Mouse (Mus musculus) mouse embryonic stem cell (cell line): Measurements from ENCODE around the gene Gipc3.

Source experiments
- in situ Hi-C, 2 experiments: fragments of 300-500 bp; cut with MboI; formaldehyde crosslinking; loops; 1 replicate in 1 of 2; 3 replicates in 1 of 2; pipeline ENCODE4 v1.14.3; 2019 to 2020; ENCODE audit warnings: low sequenced_read_pairs in 2 of 2, low pct_unique_long_range_greater_than_20kb in 1 of 2, mixed read lengths in 1 of 2; ENCODE audit not compliant: unreplicated experiment in 1 of 2

The Gipc3 gene

DNA sequence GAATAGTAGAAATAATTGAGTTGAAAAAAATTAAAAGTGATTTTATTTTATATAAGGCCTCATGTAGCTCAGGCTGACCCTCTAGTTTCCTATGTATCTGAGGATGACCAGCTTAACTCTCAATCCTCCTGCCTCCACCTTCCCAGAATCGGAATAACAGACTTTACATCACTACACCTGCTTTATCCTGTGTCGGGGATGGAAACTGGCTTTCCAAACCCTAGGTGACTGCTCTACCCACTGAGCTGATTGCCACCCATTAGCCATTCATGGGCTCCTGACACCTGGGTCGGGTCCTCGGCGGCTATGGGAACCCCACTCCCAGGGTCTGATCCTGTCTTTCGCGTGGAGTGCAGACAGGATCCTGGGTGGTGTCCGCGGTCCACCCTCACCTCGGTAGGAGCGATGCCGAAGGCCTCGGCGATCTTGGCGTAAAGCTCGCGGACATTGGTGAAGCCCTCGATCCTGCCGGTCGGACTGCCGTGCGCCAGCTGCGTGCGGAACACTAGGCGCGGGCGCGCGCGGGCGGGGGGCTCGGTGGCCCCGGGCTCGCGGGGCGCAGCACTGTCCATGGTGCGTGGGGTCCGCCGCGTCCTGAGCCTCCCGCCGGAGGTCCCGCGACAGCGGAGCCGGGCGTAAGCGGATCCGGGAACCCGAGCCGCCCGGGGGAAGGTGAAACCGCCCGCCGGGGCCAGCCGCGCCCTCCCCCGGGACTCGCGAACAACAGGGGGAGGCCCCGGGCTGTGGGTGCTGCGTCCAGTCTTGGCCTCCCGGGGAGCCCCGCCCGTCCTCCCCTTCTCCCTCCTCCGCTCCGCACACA is at the start of gene Gipc3:
Gene Gipc3, minus strand, starts transcription at position 581 of the 820 bp plus-strand sequence.
- in situ Hi-C loops: loop anchor here (5.0 to 10.0 kb wide), 3 partner anchors 56 to 138 kb away; partner anchors contain the start of gene Nmrk2 (in 1 of the 2)

DNA sequence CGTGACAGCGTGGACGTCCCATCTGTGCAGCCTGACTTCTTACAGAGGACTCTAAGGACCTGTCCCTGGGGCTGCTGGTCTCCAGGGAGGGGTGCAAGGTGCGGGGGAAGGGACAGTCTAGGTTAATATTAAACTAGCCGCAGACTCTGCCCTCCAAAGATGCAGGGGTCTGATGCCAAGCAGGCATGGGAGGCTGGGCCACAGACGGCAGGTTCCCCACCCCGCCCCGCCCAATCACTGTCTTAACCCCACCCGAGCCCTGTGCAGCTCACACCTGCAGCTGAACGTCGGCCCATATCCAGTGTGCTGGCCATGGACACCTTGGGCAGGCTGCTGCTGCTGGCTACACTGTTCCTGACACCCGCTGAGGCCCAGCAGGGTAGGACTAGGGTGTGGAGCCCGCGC is 49.7 kb upstream of the Gipc3 start, which contains the start of gene Smim24:
Gene Smim24, plus strand, starts transcription at position 271 of the 405 bp plus-strand sequence.
- in situ Hi-C loops: loop anchor here in 1 of 2 experiments (5.0 kb wide), 1 partner anchor 60 kb away; no protein-coding TSS in a partner anchor

DNA sequence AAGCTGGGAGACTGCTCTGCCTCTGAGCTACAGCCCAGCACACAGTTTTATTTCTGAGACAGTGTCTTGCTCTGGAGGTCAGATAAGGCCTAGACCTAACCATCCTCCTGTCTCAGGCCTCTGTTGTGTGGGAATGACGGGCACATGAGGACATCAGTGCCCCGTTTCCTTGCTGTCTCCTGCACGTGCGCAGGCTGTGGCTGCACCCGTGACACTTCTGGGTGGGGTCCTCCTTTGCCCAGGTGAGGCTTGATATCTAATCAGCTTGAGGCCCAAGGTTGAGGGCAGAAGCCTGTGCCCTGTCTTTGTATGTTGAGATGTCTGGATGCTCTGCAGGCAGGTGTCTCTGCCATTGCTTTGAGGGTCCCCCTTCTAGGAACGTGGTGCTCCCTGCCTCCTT is 49.2 kb upstream of the Gipc3 start:
- in situ Hi-C loops: loop anchor here in 1 of 2 experiments (5.0 kb wide), 1 partner anchor 60 kb away; no protein-coding TSS in a partner anchor

DNA sequence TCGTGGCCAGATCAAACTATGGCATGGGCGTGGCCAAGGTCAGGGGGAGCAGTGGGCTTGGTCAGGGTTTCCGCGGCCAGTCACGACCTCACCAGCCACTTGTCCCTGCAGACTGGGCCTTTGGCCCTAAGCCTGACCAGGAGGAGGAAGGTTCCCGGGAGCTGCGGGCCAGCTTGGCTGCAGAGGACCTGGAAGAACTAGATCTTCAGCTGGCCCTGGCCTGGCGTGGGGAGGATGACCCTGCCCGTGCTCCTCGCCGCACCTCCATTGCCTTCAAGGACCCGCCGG is 47.6 kb upstream of the Gipc3 start:
- in situ Hi-C loops: loop anchor here in 1 of 2 experiments (5.0 kb wide), 1 partner anchor 62 kb away; no protein-coding TSS in a partner anchor

DNA sequence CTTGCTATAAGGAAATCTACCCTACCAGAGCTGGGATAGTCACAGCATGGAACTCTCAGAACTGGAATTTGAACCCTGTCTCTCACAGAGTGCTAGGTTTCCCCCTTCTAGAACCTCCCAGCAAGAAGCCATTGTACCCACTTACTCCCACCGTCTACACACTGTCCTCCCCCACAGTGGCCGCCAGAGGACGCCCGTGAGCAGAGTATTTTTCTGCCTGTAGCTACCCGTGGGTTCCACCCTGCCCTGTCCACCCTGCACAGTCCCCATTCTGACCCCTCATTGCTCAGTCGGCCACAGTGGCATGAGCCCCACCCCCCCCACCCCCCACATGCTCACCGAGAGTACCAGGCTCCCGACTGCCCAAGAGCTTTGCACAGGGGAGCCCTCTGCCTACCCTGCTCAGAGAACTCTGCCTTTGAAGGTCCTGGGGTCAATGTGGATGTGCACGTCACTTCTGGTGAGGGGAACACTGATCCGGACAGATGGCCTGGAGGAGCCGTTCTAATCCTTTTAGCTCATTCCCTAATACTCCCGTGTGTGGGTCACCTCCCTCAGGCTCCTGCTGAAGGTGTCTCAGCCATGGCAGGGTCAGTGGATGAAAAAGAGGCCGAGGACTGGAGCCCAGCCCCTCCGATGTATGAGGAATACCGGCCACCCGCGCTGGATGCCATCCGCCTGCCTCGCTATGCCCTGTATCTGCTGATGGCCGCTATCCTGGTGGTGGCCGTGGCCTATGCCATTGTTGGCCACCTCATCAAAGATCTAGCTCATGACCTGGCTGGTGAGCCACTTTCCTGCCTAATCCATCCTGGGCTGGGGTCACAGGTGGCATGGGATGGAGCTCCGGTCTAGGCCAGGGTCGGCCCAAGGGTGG is 47.0 kb upstream of the Gipc3 start:
- in situ Hi-C loops: loop anchor here in 1 of 2 experiments (5.0 kb wide), 1 partner anchor 62 kb away; no protein-coding TSS in a partner anchor

DNA sequence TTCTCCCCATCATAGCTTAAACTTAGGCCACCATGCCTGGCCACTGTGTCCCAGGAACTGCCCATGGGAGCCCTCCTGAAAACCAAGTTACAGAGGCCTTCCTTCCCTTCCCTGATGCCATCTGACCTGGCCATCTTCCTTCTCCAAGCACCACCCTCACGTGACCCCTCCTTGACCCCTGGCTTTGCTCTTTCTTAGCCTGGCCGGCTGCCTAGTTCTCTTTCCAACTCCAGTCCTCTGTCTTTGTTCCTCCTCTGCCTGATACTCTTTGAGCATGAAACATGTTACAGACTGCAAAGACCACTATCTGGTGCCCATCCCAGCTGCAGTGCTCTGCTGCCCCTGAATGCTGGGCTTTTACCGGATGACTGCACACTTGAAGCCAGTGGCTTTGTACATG is 46.3 kb upstream of the Gipc3 start:
- in situ Hi-C loops: no loop called here

DNA sequence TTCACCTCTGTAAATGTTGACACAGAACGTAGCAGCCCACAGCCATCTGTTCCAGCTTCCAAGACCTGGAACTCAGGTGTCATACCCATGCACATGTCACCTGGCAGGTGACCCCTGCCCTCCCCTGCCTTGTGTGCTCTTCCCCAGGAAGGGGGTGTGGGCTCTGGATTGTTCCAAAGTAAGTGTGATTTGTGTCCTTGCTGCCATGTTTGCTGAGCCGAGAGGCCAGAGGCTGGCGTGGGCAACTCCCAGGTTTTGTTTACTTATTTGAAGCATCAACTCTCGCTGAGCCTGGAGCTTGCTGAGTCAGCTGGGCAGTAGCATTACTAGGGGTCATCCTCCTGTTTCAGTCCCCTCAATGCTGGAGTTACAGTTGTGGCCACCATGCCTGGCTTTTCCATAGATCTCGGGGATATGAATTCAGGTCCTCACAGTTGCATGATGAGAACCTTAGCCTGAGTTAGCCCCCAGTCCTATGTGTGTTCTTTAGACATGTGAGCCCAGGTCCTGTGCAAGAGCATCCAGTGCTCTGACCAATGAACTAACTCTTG is 45.5 kb upstream of the Gipc3 start, which contains the start of gene Gm48552:
Gene Gm48552, plus strand, starts transcription at position 501 of the 551 bp plus-strand sequence.
- in situ Hi-C loops: no loop called here

DNA sequence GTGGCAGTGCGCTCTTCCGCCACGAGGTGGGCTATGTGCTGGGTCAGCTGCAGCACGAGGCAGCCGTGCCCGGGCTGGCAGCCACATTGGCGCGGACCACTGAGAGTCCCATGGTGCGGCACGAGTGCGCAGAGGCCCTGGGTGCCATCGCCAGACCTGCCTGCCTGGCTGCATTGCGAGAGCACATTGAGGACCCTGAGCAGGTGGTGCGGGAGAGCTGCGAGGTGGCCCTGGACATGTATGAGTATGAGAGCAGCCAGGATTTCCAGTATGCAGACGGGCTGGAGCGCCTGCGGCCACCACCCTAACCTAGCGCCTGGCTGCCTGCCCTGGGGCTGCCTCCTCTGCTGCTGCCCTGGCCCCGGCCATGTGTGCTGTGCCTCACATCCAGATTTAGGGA is 44.6 kb upstream of the Gipc3 start:
- in situ Hi-C loops: no loop called here

DNA sequence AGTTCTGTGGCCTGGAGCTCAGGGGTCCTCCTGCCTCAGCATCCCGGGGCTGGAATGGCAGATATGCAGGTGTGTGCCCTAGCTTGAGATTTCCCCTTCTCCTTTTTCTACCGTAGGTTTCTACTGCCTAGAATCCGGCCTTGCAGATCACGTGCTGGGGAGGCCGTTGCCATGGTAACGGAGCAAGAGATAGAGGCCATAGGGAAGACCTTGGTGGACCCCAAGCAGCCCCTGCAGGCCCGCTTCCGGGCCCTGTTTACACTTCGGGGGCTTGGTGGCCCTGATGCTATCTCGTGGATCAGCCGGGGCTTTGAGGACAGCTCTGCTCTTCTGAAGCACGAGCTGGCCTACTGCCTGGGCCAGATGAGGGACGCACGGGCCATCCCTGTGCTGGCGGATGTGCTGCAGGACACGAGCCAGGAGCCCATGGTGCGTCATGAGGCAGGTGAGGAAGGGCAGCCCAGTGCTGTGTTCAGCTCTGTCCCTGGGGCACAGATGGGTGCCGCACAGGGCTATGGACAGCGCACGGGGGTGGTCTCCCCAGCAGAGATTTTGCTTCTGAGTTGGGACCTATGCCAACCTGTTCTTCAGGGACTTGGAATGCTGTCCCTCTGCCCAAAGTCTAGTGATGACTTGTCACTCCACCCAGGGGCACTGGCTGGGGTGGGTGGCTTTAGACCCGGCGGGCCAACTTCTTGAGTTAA is 42.7 kb upstream of the Gipc3 start:
- in situ Hi-C loops: no loop called here

DNA sequence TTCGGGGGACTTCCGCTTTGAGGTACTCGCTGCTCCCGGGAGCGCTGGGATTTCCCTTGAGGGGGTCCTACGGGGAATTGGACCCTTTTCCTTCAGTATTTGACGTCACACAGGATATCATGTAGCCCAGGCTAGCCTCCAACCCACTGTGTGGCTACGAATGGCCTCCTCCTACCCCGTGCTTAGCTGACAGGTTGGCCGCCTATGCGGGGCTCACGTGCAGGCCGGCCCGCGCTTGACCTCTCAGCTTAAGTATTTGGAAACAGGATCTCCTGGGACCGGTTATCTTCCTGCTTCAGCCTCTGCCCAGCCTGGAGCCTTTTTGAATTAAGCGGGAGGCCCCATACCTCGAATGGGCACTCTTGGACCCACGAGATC is 41.5 kb upstream of the Gipc3 start:
- in situ Hi-C loops: no loop called here

DNA sequence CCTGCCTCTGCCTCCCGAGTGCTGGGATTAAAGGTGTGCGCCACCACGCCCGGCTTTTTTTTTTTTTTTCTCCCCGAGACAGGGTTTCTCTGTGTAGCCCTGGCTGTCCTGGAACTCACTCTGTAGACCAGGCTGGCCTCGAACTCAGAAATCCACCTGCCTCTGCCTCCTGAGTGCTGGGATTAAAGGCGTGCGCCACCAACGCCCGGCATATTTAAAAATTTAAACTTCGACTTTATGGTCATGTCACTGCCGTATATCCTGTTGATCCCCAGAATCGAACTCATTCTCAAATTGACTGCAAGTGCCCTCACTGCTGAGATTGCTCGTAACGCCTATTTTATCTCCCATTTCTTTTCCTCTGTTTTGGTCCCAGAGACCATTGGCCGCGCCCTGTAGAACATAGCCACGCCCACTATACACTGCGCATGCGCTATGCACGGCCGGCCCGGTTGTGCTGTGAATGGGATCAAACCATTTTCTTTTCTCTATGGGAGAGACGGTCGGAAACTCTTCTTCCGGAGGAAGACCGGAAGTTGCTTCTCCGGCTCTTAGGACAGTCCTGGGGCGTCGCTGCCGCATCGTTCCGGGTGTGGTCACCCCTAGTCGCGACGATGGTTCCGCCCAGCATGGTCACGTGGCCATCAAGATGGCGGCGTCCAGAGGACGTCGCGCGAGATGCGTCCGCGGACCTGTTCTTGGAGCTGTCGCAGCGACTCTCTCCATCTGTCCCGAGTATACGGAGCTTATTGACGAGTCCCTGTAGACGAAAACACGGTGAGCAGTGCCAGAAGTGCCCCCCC is 40.9 kb upstream of the Gipc3 start, which contains the start of the genes Dohh and Gm48551:
Gene Dohh, plus strand, starts transcription at position 627 of the 803 bp plus-strand sequence.
Gene Gm48551, plus strand, starts transcription at position 665 of the 803 bp plus-strand sequence.
- in situ Hi-C loops: no loop called here

DNA sequence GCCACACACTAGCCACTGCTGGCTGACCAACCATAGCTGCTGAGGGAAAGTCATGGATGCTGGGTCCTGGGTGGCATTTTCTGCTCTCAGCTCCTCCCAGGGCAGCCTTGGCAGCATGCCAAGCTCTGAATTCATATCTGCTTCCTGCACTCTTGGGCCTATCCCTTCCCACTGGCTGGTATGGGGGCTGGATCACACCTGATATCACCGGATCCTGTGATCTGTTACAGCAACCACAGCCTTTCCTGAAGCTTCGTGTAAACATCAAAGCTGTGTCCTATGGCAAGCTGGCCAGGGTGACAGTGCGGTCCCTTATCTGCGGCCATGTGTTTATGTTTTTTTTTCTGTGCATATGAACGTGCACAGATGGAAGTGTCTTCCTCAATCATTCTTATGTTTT is 39.0 kb upstream of the Gipc3 start:
- in situ Hi-C loops: no loop called here

DNA sequence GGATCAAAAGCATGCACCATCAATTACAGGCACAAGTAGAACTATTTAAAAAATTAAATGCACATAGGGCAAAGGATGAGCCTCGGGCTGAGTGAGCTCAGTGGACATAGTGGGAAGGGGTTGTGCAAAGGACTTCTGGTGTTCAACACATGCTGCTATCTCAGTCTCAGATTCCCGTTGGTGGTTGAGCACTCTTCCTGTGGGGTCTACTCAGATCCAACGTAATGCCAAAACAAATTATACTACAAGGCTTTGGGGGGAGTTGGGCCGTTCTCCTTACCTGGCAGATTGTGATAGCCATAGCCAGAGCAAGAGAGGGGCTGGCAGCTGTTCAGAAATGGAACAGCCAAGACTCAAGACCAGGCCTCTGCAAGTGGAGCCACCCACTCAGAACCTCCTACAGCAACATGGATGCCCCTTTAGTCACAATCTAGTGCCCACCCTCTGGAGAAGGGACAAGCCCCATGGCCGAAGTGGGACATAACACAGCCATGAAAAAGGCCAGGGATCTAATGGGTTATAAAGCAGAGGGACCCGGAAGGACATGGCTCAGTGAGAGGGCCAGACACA is 36.8 kb upstream of the Gipc3 start:
- in situ Hi-C loops: no loop called here

DNA sequence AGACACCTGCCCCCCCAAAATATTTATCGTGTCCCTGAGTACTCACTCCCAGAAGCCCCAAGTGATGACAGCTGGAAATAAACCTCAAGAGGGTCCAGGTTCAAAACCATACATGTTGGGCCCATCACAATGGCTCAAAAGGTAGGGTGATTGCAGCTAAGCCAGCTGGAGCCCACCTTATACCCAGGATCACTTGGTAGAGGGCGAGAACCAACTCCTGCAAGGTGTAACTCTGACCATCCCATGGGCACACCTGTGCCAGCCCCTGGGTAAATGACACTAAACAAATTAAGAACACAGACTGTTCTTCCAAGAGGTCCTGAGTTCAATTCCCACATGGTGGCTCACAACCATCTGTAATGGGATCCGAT is 36.1 kb upstream of the Gipc3 start:
- in situ Hi-C loops: no loop called here

DNA sequence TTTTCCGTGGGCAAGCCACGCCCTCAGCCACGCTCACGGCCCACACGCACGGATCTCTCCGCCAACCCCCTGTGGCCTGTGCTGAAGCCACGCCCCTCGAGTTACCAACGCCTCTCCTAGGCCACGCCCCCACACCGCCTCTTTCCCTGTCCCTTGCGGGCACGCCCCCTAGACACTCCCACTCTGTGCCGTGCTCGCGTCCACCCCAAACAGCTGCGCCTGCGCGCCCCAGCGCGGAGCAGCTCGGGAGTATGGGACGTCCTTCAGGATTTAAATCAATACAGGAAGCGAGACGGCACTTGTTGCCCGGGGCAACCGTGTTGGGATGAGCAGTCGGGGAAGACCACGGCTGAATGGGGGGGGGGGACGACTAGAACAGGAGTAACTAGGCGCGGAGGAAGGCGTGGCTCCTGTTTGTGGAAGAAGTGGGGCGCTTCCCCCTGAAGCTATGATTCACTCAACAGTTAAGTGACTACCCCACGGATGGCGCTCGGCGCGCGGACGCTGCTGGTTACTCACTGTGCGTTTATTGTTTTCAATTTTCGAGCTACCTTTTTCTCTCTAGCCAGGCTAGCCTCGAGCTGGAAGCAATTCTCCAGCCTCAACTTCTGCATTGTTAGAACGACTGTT is 35.6 kb upstream of the Gipc3 start:
- in situ Hi-C loops: no loop called here

DNA sequence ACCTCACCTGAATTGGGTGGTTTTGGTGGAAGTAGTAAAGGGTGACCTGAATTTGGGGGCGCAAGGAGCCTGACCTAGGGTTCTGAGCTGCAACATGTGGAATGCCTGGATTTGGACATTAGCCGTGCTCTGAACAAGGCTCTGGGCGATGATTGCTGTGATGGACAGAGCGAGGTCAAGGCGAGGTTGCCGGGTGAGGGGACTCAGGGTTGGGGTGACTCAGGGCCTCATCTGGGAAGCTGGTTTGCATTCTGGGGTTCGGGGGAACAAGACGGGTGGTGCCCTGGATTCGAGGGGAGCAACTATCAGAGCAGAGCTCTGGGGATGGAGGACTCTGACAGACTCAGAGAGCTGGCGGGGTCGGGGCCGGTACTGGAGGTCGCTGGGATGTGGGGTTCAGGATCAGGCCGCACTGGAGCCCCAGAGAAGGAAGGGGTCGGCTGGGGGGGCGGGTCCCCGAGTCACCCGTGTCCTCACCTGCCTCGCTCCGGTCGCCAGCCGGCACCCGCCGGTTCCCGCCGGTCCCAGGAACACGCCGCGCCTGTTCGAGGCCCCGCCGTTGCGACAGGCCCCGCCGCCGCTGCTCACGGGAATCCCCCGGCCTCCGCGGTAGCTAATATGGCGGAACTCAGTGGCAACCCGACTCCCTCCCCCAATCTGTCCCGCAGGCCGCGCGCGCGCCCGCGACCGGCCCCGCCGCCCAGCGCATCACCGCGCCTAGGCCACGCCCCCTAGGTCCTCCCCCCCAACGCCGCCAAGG is 34.9 kb upstream of the Gipc3 start, which contains the start of gene Fzr1:
Gene Fzr1, minus strand, starts transcription at position 724 of the 760 bp plus-strand sequence.
- in situ Hi-C loops: no loop called here
